Mouse (Mus musculus): ENCODE measurements around the gene Nudt11. TPM values are rescaled to one million over a fixed set of nuclear protein-coding genes. Genes with fewer than 3 reads are reported as not detected.
"Not testable (repeated sequence)": the region's sequence is repeated elsewhere in the genome, so short reads cannot be mapped to it uniquely, and the experiment has no call there.

Gene Nudt11
- polyA plus RNA-seq (2015; fragmentation: Nextera tagmentation; extraction: Ambion mirVana) = 19.1 and 20.3 TPM in 2 replicates

DNA sequence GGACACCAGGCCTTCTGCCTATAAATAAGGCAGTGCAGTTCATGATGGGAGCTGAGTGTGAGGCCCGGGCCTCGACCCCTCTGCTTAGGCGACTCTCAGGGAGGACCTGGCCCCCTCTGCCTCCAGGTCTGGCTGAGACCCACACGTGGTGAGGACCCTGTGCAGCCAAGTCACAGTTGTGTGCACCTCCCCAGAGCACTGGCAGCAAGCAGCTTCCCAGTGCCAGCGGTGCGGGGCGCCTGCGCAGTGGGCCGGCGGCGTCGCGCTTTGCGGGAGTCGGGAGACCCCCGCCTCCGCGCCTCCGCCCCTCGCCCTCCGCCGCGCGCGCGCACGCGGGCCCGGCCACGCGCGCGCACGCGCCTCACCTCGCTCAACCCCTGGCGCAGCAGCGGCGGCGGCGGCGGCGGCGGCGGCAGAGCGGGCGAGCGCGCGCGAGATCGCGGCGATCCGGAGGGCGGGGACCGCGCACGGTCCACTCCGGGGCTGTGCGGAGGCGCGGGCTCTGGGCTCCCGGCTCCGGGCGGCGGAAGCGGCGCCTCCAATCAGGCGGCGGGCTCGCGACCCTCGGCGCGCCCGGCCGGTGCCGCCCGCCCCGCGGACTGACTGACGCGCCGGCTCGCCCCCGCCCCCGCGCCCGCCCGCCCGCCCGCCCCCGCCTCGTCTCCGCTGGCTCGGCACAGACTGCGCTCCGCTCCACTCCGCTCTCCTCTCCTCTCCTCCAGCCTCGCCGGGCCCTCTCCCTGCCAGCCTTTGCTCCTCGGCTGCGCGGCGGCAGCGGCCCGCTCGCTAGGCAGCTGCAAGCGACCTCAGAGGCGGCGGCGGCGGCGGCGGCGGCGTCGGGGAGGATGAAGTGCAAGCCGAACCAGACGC lies at the start of gene Nudt11:
TSS of gene Nudt11 (plus strand) at position 388 of the 870 bp plus-strand sequence.
- Histone ChIP-seq H3K27ac (replicated peaks) (peak within 1 kb of the TSS; percentile 75), H3K4me3 (peak within 1 kb of the TSS; percentile 40), H3K4me2 (replicated peaks) (peak within 1 kb of the TSS; percentile 46)
- H3K4me1 ChIP-seq; H3K27me3 ChIP-seq; H3K9ac ChIP-seq (replicated peaks); H3K36me3 ChIP-seq; H3K9me3 ChIP-seq: not testable (repeated sequence)
- WGBS = 28% methylated on average over 12 of the region's 121 CpGs
- ATAC-seq (replicated peaks) = peak; percentile 90

DNA sequence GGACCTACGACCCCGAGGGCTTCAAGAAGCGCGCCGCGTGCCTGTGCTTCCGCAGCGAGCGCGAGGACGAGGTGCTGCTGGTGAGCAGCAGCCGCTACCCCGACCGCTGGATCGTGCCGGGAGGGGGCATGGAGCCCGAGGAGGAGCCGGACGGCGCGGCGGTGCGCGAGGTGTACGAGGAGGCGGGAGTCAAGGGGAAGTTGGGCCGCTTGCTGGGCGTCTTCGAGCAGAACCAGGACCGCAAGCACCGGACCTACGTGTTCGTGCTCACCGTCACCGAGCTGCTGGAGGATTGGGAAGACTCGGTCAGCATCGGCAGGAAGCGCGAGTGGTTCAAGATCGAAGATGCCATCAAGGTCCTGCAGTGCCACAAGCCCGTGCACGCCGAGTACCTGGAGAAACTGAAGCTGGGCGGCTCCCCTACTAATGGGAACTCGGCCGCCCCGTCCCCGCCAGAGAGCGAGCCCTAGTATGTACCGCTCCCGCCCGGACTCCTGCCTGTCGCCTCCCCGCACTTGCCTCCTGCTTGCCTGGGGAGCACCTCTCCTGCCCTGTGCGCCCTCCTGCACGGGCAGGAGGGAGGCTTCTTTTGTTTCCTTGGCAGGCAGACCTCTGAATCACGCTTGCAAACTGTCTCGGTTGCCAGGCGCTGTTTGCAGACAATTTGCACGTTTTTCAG lies 822 bp downstream of the Nudt11 start:
- H3K36me3 ChIP-seq; H3K4me1 ChIP-seq; H3K9me3 ChIP-seq; H3K27me3 ChIP-seq; H3K9ac ChIP-seq (replicated peaks): not testable (repeated sequence)
- Histone ChIP-seq H3K4me3 (peak overlapping the region; percentile 40), H3K27ac (replicated peaks) (peak overlapping the region; percentile 75), H3K4me2 (replicated peaks) (peak overlapping the region; percentile 46)
- 26% methylated on average over 7 of the region's 60 CpGs for WGBS
- ATAC-seq (replicated peaks) = peak; percentile 77

DNA sequence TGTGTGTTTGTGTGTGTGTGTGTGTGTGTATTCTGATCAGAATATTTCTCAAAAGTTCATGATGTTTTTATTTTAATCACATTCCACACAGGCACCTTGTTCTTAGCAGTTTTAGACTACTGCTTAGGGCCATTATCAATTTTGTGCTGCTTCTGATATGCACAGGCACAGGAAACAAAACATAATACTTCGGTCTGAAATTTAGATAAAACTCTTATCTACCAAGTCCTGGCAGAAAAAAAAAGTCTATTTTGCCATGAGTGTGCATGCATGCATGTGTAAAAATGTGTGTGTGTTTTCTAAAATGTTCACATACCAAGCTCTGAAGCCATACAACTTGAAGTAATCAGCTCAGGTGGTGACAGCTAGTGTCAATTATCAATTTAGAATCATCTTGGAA lies 14.3 kb downstream of the Nudt11 start:
- no peaks in the 10 kb centered on the region for H3K9me3 ChIP-seq
- 85% methylated on average over 1 of the region's 1 CpGs for WGBS
- H3K9ac ChIP-seq (replicated peaks) = no peak overlapping the region

DNA sequence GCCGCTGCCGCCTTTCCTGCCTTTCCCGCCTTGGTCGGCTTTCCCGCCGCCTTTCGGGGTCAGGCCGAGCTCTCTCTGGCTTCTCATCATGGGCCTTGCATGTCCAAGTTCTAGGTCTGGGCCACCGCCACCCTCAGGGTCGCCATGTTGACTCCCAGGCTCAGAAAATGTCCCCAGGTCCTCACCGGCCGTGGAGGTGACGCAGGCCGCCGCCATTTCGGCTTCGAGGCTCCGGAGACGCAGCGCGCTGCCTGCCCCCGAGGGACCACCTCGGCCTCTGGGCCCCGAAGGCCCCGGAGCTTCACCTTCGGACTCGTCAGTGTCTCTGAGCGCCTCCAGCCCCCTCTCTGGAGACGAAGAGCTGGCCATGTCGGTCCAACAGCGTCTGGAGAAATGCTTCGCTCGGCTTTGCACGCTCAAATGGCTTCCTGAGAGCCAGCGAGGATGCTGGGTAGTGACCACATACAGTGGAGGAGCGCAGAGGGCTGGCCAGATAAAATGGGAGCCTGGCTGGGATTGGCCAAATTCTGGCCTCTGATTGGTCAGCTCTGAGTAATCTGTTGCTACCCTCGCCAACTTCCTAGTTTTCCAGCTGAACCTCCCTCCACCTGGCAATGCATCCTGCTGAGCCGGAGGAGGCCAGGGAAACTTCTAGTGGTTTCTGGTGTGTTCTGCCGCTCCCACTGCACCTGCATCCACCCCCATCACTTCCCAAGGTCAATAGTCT lies 35.9 kb downstream of the Nudt11 start, which contains the start of gene AU022751:
TSS of gene AU022751 (minus strand) at position 466 of the 727 bp plus-strand sequence.
- Histone ChIP-seq H3K4me2 (replicated peaks) (no peak within 1 kb of the TSS), H3K27ac (replicated peaks) (no peak within 1 kb of the TSS), H3K9me3 (no peaks in the 10 kb centered on the region), H3K4me1 (no peaks in the 10 kb centered on the region), H3K4me3 (no peak within 1 kb of the TSS), H3K27me3 (no peaks in the 10 kb centered on the region), H3K9ac (replicated peaks) (no peak within 1 kb of the TSS), H3K36me3 (no peaks in the 10 kb centered on the region)
- 94% methylated on average over 39 of the region's 39 CpGs for WGBS
- ATAC-seq (replicated peaks) = no peak

More for the DNA sequence above, 14.3 kb downstream of the Nudt11 start:
- Histone ChIP-seq H3K4me3 (no peak overlapping the region), H3K36me3 (no peaks in the 10 kb centered on the region), H3K4me2 (replicated peaks) (no peak overlapping the region), H3K4me1 (no peaks in the 10 kb centered on the region), H3K27me3 (no peaks in the 10 kb centered on the region), H3K27ac (replicated peaks) (no peak overlapping the region)
- ATAC-seq (replicated peaks) = no peak

DNA sequence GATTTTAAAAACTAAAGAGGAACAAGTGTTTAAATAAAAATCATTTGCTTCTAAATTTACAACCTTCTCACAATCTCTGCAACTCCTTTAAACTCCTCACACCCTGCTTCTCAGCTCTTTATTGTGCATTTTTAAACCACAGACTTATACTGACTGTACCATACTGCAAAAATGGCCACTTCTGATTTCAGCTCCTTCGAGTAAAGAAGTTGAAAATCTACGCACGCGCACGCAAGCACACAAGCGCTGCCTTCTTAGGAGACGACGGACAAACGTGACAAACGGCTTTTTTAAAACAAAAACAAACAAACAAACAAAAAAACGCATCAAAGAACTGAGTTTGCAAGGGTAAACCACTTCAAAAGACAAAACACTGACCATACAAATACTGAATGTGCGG lies 44.3 kb downstream of the Nudt11 start:
- Histone ChIP-seq H3K4me2 (replicated peaks) (peak overlapping the region; percentile 52), H3K36me3 (no peaks in the 10 kb centered on the region), H3K27me3 (no peaks in the 10 kb centered on the region), H3K27ac (replicated peaks) (peak overlapping the region; percentile 74), H3K4me1 (no peaks in the 10 kb centered on the region), H3K9ac (replicated peaks) (peak overlapping the region; percentile 64), H3K9me3 (no peaks in the 10 kb centered on the region), H3K4me3 (peak overlapping the region; percentile 53)
- peak; percentile 71 for ATAC-seq (replicated peaks)
- 15% methylated on average over 12 of the region's 12 CpGs for WGBS

DNA sequence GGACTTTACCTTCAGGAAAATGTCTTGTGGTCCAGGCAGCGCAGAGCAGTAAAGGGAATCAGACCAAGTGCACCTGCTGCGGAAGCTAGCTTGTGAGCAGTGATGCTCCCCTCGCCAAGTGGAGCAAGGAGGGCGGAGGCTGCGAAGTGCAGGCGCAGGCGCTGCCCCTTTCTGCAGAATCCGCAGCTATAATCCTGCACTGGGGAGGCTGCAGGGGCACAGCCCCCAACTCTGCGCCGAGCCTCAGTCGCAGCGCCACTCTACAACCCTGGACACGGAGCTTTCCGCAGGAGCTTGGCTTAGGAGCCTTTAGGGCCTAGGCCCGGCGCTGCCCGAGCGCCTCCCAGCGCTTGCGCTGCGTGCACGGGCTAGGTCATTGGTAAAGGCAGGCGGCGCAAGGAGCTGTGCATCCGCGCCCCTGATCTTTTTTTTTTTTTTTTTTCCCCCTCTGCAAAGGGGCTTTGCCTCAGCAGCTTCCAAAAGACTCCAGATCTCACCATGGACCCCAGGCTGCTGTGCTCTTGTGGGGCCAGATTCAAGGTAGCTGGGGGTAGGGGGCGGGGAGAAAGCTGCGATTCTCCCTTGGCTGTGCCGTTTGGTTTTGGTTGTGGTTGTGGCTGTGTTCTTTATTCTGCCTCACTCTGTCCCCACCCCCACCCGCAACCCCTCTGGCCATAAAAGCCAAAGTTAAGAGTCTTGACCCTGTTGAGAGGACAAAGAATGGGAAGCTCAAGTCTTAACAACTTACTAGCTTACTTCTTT lies 44.9 kb downstream of the Nudt11 start:
- Histone ChIP-seq H3K9me3 (no peaks in the 10 kb centered on the region), H3K4me2 (replicated peaks) (peak overlapping the region; percentile 52), H3K27ac (replicated peaks) (peak overlapping the region; percentile 74), H3K27me3 (no peaks in the 10 kb centered on the region), H3K4me3 (peak overlapping the region; percentile 53), H3K36me3 (no peaks in the 10 kb centered on the region), H3K9ac (replicated peaks) (peak overlapping the region; percentile 64), H3K4me1 (no peaks in the 10 kb centered on the region)
- peak; percentile 98 for ATAC-seq (replicated peaks)
- 10% methylated on average over 25 of the region's 30 CpGs for WGBS

Small RNA genes within 50 kb of the gene (microRNA-seq; reads per million reads assigned to microRNA genes)
- gene Gm27360 = not detected

Other genes starting within 250 kb of the Nudt11 start
- gene AU022751, start 36.0 kb downstream of the Nudt11 start, polyA plus RNA-seq (2015; fragmentation: Nextera tagmentation; extraction: Ambion mirVana) = not detected in 2 replicates
- 54.6 and 62.6 TPM in 2 replicates for gene Nudt10, start 125.6 kb downstream of the Nudt11 start, polyA plus RNA-seq (2015; fragmentation: Nextera tagmentation; extraction: Ambion mirVana)

Data from forebrain, embryonic 15.5 days (tissue).